Mouse (Mus musculus) hindbrain, embryonic 11.5 days (tissue): Measurements from ENCODE around the gene Sec61a1. TPM values are rescaled to one million over a fixed set of nuclear protein-coding genes. Genes with fewer than 3 reads are reported as not detected.

Experiments
- ATAC-seq: fragments of 200-750 bp; cut with Nextera tagmentation; 2 replicates; pipeline ENCODE4 v1.8.0; 2017; ENCODE audit warnings: mild to moderate bottlenecking, moderate TSS enrichment, moderate library complexity; ENCODE audit not compliant: low FRiP score
- DNase-seq: peaks from one replicate; pipeline ENCODE4 v3.0.0-alpha.2; 2015; ENCODE audit warnings: low spot score
- H3K27ac ChIP-seq: fragments of 300-500 bp; sonication (generic); 2 replicates; pipeline ENCODE4 v1.5.1; 2014; ENCODE audit warnings: mild to moderate bottlenecking, low read depth, low read length
- H3K27me3 ChIP-seq: fragments of 300-500 bp; sonication (generic); 2 replicates; pipeline ENCODE4 v1.6.1; 2014; ENCODE audit warnings: mild to moderate bottlenecking, low read length, moderate library complexity, mixed read lengths; ENCODE audit not compliant: control insufficient read depth, insufficient read depth
- H3K36me3 ChIP-seq: fragments of 300-500 bp; sonication (generic); 2 replicates; pipeline ENCODE4 v1.6.1; 2014; ENCODE audit warnings: mild to moderate bottlenecking, low read length, moderate library complexity, mixed read lengths; ENCODE audit not compliant: control insufficient read depth, insufficient read depth
- H3K4me1 ChIP-seq: fragments of 300-500 bp; sonication (generic); replicated peaks from 2 replicates; pipeline ENCODE4 v1.6.1; 2014; ENCODE audit warnings: low read length, mixed read lengths; ENCODE audit not compliant: control insufficient read depth, insufficient read depth
- H3K4me2 ChIP-seq: fragments of 300-500 bp; sonication (generic); replicated peaks from 2 replicates; pipeline ENCODE4 v1.6.1; 2014; ENCODE audit warnings: mild to moderate bottlenecking, low read depth, low read length
- H3K4me3 ChIP-seq: fragments of 300-500 bp; sonication (generic); 2 replicates; pipeline ENCODE4 v1.5.1; 2014; ENCODE audit warnings: low read depth, low read length
- H3K9ac ChIP-seq: fragments of 300-500 bp; sonication (generic); 2 replicates; pipeline ENCODE4 v1.6.1; 2014; ENCODE audit warnings: low read depth, low read length
- H3K9me3 ChIP-seq: fragments of 300-500 bp; sonication (generic); 2 replicates; pipeline ENCODE4 v1.6.1; 2016; ENCODE audit warnings: low read length; ENCODE audit not compliant: control insufficient read depth
- WGBS: fragments of 180-500 bp; shearing (Covaris S2); extraction: QIAGEN DNeasy Blood & Tissue Kit; methylation state at CpG from one replicate; pipeline ENCODE4 v1.1.7; 2014; 5-methylcytosine and 5-hydroxymethylcytosine counted together
- polyA plus RNA-seq: library from polyadenylated mRNA; unstranded; fragments of >200 nt; fragmentation: Nextera tagmentation; extraction: Ambion mirVana; gene quantifications from 2 replicates; pipeline ENCODE4 v1.2.1, GENCODE M21; 2014

Sec61a1 gene
- polyA plus RNA-seq, 1 experiment from 2014 or later, result 139 TPM

- Histone ChIP-seq H3K4me1 (no peaks in the 10 kb centered on the region; the same call in 1 of the 2 replicates), H3K4me2 (no peak overlapping the region), H3K27me3 (no peaks in the 10 kb centered on the region), H3K9ac (no peak overlapping the region), H3K36me3 (peaks cover 20% of the 10 kb centered on the region), H3K4me3 (no peak overlapping the region), H3K27ac (no peak overlapping the region), H3K9me3 (no peaks in the 10 kb centered on the region)
- WGBS, result 91% methylated on average over 4 of the region's 4 CpGs
- ATAC-seq, result no peak
- no peak for DNase-seq
Observed at GRCm38 (mm10) chr6:88503044-88503443, 15.7 kb downstream of the Sec61a1 start.

- Histone ChIP-seq H3K4me1 (no peaks in the 10 kb centered on the region; the same call in 1 of the 2 replicates), H3K9ac (no peak overlapping the region), H3K4me3 (no peak overlapping the region), H3K9me3 (no peaks in the 10 kb centered on the region), H3K27me3 (no peaks in the 10 kb centered on the region), H3K27ac (no peak overlapping the region), H3K4me2 (no peak overlapping the region), H3K36me3 (peaks cover 17% of the 10 kb centered on the region)
- 84% methylated on average over 13 of the region's 13 CpGs for WGBS
- ATAC-seq (no peak), DNase-seq (no peak)
Observed at GRCm38 (mm10) chr6:88502030-88502970, 16.4 kb downstream of the Sec61a1 start.

- no peak overlapping the region for H3K27ac ChIP-seq
- no peaks in the 10 kb centered on the region for H3K9me3 ChIP-seq
- H3K4me1 ChIP-seq, result no peaks in the 10 kb centered on the region; the same call in 1 of the 2 replicates
- peak overlapping the region; percentile 85 for H3K4me2 ChIP-seq
- H3K36me3 ChIP-seq, result peaks cover 9% of the 10 kb centered on the region
- no peaks in the 10 kb centered on the region for H3K27me3 ChIP-seq
- DNase-seq (no peak), ATAC-seq (no peak)
- H3K9ac ChIP-seq, result peak overlapping the region; percentile 52; the same call in 1 of the 2 replicates
- H3K4me3 ChIP-seq, result peak overlapping the region; percentile 41
- WGBS, result 8% methylated on average over 3 of the region's 3 CpGs
Observed at GRCm38 (mm10) chr6:88500405-88500767, 18.3 kb downstream of the Sec61a1 start.

- Histone ChIP-seq H3K27me3 (no peaks in the 10 kb centered on the region), H3K9ac (peak overlapping the region; percentile 52), H3K9me3 (no peaks in the 10 kb centered on the region), H3K4me2 (peak overlapping the region; percentile 85), H3K27ac (peak overlapping the region; percentile 45), H3K36me3 (peaks cover 9% of the 10 kb centered on the region), H3K4me3 (peak overlapping the region; percentile 41), H3K4me1 (no peaks in the 10 kb centered on the region; the same call in 1 of the 2 replicates)
- DNase-seq, result peak; percentile 87
- peak; percentile 89 for ATAC-seq
- WGBS, result 2% methylated on average over 72 of the region's 76 CpGs
Observed at GRCm38 (mm10) chr6:88499481-88500404, 19.0 kb downstream of the Sec61a1 start.

- DNase-seq, result no peak
- 97% methylated on average over 6 of the region's 6 CpGs for WGBS
- H3K36me3 ChIP-seq, result peaks cover 2% of the 10 kb centered on the region; the same call in 1 of the 2 replicates
Observed at GRCm38 (mm10) chr6:88493712-88494111, 25.0 kb downstream of the Sec61a1 start.

GRCm38 (mm10) chr6:88490629-88491354 is 27.9 kb downstream of the Sec61a1 start:
- Histone ChIP-seq H3K9me3 (no peaks in the 10 kb centered on the region), H3K27me3 (no peaks in the 10 kb centered on the region), H3K27ac (no peak overlapping the region), H3K4me3 (no peak overlapping the region), H3K36me3 (no peaks in the 10 kb centered on the region), H3K4me1 (no peaks in the 10 kb centered on the region), H3K9ac (no peak overlapping the region), H3K4me2 (no peak overlapping the region)
- ATAC-seq (no peak), DNase-seq (no peak)
- 94% methylated on average over 12 of the region's 12 CpGs for WGBS

More at GRCm38 (mm10) chr6:88493712-88494111, 25.0 kb downstream of the Sec61a1 start:
- H3K4me3 ChIP-seq, result no peak overlapping the region
- no peaks in the 10 kb centered on the region for H3K27me3 ChIP-seq
- H3K9ac ChIP-seq, result no peak overlapping the region
- H3K4me1 ChIP-seq, result no peaks in the 10 kb centered on the region
- no peaks in the 10 kb centered on the region for H3K9me3 ChIP-seq
- no peak overlapping the region for H3K4me2 ChIP-seq
- ATAC-seq, result no peak
- H3K27ac ChIP-seq, result no peak overlapping the region

- 90% methylated on average over 6 of the region's 6 CpGs for WGBS
- Histone ChIP-seq H3K4me1 (no peaks in the 10 kb centered on the region), H3K9ac (no peak overlapping the region), H3K27me3 (no peaks in the 10 kb centered on the region), H3K27ac (no peak overlapping the region), H3K4me3 (no peak overlapping the region), H3K4me2 (no peak overlapping the region), H3K9me3 (no peaks in the 10 kb centered on the region), H3K36me3 (no peaks in the 10 kb centered on the region)
- ATAC-seq, result no peak
- no peak for DNase-seq
Observed at GRCm38 (mm10) chr6:88489834-88490233, 28.9 kb downstream of the Sec61a1 start.

GRCm38 (mm10) chr6:88489026-88489425 is 29.7 kb downstream of the Sec61a1 start:
- DNase-seq (no peak), ATAC-seq (no peak)
- H3K27me3 ChIP-seq, result no peaks in the 10 kb centered on the region
- no peaks in the 10 kb centered on the region for H3K9me3 ChIP-seq
- no peak overlapping the region for H3K9ac ChIP-seq
- H3K27ac ChIP-seq, result no peak overlapping the region
- H3K4me2 ChIP-seq, result no peak overlapping the region
- WGBS, result 92% methylated on average over 7 of the region's 7 CpGs
- no peak overlapping the region for H3K4me3 ChIP-seq
- H3K36me3 ChIP-seq, result no peaks in the 10 kb centered on the region; the same call in 1 of the 2 replicates
- H3K4me1 ChIP-seq, result no peaks in the 10 kb centered on the region
